Mouse (Mus musculus) spleen, postnatal 10 days (tissue): ENCODE results near the gene Wdr25.

ENCODE experiments used
- DNase-seq, 2 experiments: peaks; one replicate each; pipeline ENCODE4 v3.0.0; 2021 to 2022; ENCODE audit warnings: low spot score in 2 of 2

Wdr25 gene

DNA sequence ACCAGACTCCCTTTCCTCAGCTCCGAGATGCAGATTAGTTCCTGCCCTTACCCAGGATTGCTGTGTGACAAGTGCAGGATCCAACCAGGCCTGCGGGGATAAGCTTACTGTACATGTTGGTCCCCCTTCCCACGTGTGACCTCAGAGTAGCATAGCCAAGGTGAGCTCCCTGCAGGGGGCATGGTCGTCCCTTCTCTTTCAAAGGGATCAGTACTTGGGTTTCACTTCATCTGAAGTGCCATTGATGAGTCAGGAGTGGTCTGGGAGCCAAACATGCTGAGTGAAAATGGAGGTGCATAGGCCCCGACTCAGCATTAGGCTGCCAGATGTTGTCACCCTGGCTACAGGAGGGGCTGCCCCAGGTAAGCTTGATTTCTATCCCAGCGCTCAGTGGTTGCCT lies 91.6 kb downstream of the Wdr25 start:
- DNase-seq: no peak

DNA sequence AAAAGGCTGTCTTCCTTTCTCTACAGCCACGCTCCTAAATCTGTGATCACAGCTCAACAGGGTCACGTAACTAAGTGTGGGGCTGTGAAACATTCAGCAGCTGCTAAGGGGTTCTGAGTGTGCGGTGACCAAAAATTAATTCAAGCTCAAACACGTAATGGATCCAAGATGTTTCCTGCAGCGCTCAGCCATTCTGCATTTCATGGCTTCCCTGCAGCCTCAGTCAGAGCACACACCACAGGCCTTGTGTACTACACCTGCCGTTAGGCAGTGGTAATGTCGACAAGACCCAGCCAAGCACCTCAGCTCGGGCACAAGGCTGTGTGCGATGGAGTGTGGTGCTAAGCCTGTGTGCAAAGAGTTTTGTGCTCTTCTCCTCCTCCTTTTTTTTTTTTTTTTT lies 94.0 kb downstream of the Wdr25 start:
- DNase-seq: no peak

DNA sequence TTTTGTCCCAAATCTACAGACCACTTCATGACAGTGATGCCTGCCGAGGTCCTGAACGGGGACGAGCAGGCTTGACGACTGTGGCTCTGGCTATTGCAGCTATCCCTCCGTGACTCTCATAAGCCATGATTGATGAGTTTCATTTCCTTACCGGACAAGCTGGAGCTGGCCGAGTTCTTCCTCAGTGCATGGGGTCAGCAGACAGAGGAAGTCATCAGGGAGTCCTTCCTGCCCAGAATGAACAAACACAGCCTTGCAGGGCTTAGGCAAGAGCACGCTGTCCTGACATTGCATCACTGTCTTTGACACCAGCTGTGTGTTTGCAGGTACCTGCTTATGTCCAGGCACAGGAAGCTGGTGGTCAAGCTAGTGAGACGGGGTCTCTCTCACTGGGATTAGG lies 97.0 kb downstream of the Wdr25 start:
- DNase-seq: no peak

DNA sequence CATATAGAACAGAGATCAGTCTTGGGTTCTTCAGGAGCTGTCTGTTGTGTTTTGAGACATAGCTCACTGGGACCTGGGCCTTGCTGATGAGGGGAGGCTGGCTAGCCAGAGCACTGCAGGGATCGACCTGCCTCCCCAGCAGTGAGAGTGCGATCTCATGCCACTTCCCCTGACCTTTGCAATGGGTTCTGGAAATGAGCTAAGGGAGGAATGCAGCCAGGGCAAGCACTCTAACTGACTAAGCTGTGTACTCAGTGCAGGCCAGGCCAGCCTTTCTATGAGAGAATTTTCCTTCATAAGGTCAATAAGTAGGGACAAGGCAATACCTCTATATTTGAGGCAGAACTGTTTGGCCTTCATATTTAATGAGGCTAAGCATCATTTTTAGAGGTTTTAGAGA lies 99.6 kb downstream of the Wdr25 start:
- DNase-seq: no peak

DNA sequence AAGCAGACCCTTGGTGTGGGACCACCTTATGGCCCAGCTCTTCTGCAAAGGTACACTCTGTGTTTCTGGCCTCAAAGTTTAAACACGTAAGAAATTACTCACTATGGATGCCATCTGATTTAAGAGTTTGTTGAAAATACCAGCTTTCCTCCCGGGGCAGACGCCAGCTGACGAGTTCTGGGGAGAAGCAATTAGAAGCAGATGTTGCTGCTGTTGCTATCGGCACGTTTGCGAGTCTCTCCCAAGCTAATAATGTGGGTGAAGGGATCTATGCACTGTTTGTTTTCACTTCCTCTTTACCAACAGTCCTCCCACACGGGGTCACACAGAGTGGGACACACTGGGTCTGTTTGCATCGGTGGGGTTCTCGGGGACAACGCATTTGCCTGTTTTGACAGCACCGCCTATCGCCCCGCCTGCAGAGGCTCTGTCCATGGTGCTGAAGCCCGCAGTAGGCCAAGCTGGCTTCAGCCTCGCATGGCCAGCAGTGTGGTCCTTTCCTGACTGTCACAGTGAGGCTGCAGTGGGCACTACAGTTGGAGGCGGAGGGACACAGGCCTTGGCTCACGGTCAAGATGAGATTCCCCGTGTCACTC lies 101.1 kb downstream of the Wdr25 start:
- DNase-seq: peak; percentile 46 to 83

DNA sequence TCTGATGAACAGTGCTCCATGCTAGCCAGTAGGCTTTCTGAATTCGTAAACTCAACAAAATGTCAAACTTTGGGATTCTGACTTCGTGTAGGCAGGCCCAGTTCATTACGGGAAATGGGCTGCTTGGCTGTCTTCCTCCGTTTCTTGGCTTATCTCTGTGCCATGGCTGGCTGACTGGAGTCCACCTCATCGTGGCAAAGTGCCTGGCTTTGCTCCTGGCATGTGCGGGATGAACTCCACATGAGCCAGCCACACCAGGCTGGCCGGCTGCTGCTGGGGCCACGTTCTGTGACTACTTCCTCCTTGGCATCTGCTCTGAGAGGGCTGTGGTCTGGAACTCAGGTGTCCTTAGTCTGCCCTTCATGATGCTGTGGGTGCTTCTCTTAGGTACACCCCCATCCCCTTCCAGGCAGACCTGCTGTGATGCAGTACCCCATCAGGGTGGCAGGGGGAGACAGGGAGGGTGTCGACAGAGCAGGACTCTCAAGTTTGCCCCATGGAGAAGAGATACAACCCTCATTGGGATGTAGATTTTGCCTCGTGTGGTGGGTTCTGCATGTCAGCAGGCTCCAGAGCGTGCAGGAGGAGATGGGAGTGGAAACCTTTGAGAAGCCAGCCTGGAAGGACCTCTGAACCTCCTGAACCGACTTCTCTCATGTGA lies 102.7 kb downstream of the Wdr25 start:
- DNase-seq: no peak

DNA sequence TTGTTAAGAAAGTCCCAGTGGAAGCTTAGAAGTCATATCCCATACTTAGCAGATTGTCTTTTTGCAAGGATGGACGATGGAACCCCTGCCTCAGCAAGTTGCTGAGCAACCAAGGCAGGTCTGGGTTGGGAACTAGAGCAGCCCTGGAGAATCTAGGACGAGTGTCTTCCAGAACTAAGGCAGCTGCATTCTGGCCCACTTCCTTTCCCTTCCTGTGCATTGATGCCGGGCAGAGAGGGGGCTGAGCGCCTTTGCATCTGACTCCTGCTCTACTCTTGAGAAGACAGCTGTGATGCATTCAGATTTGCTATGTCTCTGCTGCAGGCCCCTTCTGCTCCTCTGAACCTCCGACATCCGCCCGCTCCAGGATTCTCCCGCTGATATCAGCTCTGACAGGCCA lies 103.8 kb downstream of the Wdr25 start:
- DNase-seq: no peak

DNA sequence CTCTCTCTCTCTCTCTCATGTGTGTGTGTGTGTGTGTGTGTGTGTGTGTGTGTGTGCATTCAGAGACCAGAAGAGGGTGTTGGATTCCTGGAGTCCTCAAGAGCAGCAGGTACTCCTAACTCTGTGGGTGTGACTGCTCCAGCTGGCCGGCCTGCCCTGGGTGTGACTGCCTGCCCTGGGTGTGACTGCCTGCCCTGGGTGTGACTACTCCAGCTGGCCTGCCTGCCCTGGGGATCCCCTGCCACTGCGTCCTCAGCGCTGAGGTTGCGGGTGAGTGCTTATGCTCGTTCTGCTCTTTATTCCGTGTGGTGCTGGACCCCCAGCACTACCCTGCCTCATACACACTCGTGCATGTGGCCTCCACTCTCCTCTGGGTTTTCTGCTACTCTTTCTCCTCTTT lies 109.5 kb downstream of the Wdr25 start:
- DNase-seq: peak in 1 of 2 experiments; percentile 62

DNA sequence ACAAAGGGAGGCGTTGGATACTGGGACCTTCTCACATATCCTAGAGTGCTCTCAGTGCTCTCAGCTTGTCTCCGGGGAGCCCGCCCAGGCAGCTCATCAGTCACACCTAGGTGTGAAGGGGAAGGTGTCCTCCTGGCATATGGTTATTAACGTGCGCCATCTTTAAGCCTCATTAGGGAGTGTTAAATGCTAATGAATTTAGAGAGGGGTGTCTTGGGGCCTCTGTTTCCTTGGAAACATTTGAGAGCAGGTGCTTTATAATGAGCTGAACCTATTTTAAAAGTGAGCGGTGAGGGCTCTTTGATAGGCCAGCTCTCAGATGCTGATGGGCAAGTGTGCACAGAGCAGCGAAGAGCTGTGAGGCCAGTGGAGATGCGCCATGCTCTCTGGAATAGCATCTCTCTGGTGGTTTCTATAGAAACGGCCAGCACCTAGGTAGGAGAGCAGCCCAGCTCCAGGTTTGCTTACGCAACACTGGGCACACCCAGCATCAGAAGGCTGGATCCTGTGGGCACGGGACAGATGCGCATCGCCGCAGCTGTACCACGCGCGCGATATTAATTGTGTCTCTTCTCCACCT lies 116.7 kb downstream of the Wdr25 start:
- no peak for DNase-seq

DNA sequence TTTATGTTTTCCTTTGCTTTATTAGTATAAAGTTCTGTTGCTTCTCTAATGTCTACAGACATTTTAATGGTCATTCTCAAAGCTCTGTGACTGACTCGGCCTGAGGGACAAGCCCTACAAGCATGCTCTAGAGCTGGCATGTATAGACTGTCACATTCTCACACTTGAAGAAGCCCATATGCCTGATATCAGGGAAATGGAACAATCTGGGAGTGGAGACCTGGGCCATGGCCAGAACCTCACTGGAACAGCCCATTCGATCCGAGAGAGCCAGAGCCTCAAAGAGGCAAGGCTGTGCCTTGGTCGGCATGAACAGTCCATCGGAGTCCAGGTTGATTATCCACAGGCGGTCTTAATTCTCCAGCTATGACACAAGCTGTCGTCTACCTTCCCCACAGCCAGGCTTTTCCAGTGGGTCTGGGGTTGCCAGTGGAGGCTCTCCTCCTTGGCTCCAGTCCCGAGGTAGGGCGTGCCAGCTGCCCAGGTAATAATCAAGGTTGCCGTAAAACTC lies 128.8 kb downstream of the Wdr25 start:
- no peak for DNase-seq

DNA sequence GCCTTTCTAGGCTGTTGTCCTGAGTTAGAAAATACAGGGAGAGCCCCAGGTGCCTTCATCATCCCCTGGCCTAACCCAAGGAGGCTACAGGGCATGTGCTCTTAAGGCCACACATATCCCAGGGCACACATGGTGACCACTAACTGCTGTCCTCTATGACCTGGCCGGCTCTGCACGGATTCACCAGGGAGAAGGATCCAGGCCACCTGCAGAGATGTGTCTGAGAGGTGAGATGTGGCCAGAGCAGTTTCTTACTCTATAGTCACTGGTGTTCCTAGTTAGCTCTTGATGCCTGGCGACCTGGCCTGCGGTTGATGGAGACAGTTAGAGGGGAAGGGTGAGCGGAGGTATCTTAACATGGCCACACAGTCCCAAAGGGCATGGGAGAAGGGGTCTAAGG lies 129.5 kb downstream of the Wdr25 start:
- no peak for DNase-seq

DNA sequence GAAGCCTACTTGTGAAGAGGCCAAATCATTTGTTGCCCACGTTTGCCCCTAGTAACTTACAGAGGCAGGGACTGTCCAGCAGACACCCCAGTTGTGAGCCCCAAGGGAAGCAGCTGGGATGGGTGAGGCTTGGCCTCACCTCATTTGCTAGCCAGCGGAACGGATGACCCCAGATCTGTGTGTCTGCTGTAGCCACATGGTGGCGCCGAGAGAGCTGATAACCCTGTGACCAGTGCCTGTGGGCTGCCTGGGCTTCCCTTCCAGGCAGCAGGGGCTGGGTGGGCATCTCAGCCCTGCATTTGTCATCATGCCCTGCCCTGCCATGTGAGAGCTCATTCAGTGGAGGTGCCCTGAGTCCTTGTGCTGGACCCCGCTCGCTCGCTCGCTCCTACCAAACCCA lies 130.3 kb downstream of the Wdr25 start:
- DNase-seq: peak in 1 of 2 experiments; percentile 34

DNA sequence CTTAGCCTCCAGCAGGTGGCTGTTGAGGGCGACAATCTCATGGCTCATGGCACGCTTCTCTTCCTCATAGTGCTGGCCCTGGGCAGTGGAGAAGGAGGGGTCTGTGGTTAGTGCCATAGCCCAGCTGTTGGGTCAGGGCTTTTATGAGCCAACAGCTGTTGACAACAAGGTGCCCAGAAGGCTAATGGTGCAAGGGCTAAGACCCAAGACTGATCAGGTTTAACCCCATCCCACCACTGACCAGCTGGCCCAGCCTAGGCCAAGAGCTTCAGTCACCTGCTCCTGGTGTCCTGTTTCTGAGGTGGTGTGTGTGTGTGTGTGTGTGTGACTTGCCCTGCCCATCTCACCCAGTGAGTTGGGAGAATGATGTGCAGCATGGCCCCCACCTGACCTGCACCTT lies 143.6 kb downstream of the Wdr25 start:
- DNase-seq: no peak

DNA sequence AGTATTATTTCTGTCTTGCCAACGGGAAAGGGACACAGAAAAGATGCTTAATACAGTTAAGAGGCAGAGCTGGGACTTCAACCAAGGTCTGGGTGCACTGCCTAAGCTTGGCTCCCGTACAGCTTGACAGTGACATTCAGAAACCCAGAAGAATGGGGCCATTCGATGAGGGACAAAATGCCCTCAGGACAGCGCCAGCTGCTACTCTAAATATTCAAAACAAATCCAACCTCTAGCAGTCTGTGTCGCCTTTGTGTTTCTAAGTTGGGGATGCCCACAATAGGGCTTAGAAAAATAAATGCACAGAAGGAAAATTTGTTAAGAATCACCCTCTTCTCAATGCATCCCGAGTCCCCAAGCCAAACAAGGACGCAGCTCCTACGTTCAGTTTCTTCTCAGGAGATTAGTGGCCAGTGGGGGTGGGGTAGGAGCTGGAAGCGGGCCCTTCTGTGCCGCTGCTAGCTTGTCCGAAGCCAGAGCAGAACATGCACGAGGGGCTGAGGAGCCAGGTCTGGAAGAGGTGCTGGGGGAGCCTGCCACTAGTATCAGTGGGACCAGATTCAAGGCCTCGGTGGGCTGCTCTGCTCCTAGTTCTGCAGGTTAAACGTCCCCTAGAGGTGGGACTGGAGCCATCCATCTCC lies 144.9 kb downstream of the Wdr25 start:
- DNase-seq: no peak

DNA sequence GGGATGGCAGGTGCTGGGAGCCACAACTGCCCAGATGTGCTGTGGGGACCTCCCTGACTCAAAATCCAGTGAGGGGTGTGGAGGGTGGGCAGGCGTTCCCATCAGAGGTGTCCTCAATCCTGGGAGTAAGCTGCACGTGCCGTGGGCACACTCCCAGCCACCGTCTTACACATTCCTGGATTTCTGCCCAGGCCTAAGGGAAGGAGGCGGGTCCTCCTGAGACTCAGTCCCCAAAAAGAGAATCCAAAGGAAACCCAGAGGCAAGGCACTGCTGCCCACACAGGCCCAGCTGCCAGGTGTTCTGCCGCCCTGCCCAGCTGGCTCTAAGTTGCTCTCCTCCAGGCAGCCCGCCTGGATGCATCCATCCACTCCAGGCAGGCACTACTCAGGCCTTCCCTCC lies 145.9 kb downstream of the Wdr25 start:
- no peak for DNase-seq

DNA sequence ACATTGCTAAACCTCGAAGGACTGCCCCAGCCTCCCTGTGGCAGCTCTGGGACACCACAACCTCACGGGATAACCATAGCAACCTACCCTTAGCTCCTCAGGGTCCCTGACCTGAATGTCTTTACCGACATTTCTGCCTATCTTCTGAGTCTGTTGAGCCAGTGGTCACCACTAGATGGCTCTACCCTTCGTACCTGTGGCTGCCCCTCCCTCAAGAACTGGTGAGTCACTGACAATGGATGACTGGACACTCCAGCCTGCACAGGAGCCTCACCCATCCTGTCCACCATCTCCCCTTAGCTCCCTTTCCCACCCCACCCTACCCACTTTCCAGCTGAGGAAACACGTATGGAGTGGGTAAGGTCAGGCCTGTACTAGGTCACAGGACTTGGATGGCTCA lies 151.1 kb downstream of the Wdr25 start:
- no peak for DNase-seq

DNA sequence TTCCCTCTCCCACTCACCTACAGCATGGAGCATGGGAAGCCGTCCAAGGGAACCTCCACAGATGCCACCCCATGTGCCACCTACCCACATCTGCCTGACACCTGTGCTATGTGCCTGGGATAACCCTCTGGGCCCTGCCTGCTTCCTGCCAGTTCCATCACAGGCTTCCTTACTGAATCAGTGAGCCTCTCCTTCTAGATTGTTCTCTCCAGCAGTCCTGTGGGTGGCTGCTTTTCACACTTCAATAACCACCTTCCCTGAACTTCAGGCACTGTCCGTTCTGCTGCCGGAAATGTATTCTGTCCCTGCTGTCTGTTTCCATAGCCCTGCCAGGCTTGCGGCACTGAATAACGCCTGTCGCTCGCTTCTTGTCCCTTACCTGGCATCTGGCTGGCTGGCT lies 152.2 kb downstream of the Wdr25 start:
- no peak for DNase-seq

DNA sequence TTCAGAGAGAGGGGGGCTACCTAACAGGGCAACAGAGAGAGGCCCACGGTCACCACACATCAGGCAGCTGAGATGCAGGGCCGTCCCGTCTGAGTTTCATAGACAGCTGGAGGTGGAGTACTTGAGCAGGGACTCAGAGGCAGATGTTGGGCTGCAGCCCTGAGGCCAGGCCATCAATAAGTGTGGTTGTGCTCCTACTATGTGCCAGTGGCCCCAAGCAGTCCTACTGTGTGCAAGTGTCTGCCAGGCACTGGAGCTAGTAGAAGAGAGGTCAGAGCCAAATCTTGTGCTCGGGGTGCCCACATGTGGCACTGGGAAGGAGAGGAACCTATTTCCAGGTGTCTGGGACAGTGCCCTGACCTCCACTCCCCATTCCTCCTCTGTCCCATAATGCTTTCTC lies 156.5 kb downstream of the Wdr25 start:
- DNase-seq: no peak

DNA sequence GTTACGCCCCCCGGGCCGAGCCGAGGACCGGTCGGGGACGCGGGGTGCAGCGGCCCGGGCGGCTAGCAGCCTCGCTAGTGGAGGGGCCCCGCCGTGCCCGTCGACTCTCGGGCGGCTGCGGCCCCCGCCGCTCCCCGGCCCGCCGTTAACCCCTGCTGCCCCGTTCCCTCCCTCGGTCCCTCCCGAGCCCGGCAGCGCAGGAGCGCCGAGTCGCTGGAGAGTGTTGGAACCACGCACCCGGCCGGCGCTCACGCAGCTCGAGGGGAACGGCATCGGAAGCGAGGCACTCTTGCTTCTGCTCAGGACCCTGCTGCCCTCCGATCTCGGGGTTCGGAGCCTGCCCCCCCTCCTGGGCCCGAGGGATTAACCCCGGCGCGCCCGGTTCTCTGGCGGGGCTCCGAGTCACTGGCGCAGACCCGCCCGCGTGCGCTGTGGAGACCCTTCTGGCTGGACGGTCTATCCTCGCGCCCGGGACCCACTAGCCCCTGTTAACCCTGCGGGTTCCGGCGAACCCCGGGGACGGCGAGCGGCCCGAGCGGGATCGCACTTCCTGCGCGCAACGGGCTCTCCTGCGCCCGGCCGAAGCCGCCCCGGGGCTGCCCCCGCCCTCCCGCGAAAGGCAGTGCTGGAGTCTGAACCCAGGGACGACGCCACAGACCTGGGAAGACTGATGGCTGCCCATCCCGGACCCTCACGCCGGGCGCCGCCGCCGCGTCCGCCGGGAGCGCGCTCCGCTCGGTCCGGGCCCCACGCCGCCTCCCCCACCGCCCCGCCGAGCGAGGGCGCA lies 159.8 kb downstream of the Wdr25 start:
- no peak for DNase-seq

DNA sequence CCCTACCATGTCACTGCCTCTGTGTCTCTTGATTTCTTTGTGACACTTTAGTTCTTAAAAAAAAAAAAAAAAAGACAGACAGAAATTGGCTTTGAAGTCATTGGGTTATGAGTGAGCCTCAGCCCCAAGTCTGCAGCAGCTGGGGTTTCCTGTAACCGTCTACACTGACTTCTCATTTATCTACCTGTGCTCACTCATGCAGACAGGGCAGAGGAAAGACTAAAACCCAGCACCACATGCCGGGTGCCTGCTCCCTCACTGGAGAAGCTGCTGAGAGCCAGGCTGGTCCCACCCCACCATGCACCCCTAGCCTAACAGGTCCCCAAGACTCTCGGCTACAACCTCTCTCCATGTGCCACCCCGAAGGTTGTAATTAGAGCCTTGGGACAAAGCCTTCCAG lies 164.3 kb downstream of the Wdr25 start:
- no peak for DNase-seq

DNA sequence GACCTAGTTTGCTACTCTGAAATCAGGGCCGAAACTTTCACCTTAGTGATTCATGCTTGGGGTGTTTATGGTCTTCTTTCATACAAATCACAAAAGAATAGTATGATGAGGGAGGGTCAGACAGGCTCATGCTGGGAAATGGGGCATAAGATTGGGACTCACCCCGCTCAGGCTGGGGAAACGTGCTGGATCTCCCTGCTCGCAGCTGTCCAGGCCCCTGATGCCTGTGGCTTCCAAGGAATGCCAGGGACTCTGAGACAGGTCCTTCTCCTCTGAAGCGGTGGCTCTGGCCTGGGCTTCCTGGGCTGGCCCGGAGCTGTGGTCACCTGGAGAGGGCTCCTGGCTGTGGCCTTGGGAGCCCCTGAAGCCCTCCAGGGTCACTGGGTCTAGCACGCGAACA lies 165.2 kb downstream of the Wdr25 start:
- DNase-seq: no peak

DNA sequence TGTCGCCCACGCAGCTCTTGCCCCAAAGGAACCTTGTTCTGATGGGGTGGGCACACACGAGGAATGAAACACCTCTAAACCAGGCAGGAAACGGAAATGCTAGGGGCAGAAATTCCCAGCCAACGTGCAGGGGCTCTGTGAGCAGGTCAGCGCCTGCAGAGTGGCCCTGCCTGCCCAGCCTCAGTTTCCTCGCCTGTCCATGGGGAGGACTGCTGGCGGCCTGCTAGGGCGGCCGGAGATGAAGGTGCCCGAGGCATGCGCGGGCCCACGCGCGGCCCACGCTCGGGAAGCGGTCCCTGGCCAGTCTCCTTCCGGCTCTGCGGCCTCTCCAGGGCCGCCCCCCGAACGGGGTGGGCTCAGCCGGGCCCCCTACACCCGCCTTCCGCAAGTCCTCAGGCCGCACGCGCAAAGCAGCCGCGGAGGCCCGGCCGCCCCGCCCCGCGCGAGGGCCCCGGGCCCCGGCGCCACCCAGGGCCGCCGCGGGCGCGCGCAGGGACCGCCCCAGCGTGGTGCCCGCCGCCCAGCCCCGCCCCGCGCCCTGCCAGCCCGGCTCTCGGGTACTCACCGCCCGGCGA lies 174.2 kb downstream of the Wdr25 start:
- DNase-seq: peak in 1 of 2 experiments; percentile 66
